Mouse (Mus musculus) left cerebral cortex, adult 18-20 months (tissue): ENCODE data around the gene Ces2a. TPM values are rescaled to one million over a fixed set of nuclear protein-coding genes. Genes with fewer than 3 reads are reported as not detected.

ENCODE experiments used
- DNase-seq, 2 experiments: peaks; one replicate each; pipeline ENCODE4 v3.0.0; 2021 to 2022; ENCODE audit warnings: low spot score in 2 of 2, mixed read lengths in 1 of 2
- long read RNA-seq, 2 experiments: library from polyadenylated mRNA; stranded (forward); transcript quantifications; one replicate each; pipeline ENCODE4 v2.0.0; 2021
- microRNA-seq, 2 experiments: library from miRNA; unstranded; fragments of <30 nt; microRNA quantifications; one replicate each; pipeline ENCODE4 v1.2.0; 2021
- total RNA-seq, 2 experiments: library from RNA; stranded (reverse); gene quantifications; 2 replicates each; pipeline ENCODE4 v1.2.3; 2021

Ces2a gene
- total RNA-seq, result not detected
- long read RNA-seq, experiment 1, result 0 reads
- long read RNA-seq, experiment 2, result 0 reads

DNA sequence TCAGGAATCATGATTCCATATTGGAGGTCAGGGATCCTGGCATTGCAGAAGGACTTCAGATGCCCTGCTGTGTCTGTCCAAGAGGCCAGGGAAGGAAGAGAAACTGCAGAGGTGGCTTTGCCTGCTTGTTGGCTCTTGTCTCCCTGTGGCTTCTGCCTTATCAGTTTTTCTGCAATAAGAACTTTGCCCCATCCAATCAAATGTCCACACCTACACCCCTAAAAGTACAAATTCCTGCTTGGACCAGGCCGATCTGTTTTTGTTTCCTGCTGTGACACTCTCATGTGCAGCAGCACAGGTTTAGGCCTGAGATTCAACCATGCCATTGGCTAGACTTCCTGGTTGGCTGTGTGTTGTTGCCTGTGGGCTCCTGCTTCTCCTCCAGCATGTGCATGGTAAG lies at the start of gene Ces2a:
Ces2a (plus strand) TSS at position 251 of the 400 bp plus-strand sequence.
- DNase-seq, result no peak

- no peak for DNase-seq
These were observed 45.4 kb upstream of the Ces2a start for GRCm38 (mm10) chr8:104688433-104688832.

GRCm38 (mm10) chr8:104698556-104698955 lies 35.2 kb upstream of the Ces2a start:
- DNase-seq, result no peak

- DNase-seq, result no peak
These were observed 31.9 kb upstream of the Ces2a start for GRCm38 (mm10) chr8:104701900-104702299.

DNA sequence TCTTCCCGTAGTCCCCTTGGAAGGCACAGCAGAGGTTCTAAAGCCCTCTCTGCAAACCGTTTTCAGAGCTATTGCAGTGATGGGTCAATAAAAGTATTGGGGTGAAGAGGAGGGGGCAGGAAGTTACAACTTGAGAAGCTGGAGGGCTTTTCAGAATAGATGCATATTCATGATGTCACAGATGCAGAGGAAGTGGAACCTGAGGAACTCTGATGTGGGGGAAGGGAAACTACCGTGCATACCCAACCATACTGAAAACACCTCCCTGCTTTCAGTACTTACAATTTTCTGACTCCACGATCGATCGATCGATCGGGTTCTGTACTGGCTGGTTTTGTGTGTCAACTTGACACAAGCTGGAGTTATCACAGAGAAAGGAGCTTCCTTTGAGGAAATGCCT lies 12.6 kb upstream of the Ces2a start:
- DNase-seq, result no peak

DNA sequence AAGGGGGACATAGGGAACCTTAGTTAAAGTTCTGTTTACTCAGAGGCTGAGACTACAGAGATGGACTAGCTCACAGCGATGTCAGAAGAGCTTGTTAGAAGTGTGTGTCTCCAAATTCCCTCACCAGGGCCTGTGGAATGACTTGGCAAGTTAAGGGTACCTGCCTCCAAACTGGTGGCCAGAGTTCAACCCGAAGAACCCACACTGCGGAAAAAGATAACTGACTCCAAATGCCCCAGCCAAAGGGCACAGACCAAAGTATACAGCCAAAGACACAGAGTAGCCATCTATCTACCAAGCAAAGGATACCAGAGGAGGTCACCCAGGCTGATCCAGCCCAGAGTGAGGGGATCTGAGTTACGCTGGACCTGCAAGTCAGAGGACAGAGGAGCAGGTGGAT lies 2.4 kb upstream of the Ces2a start:
- no peak for DNase-seq

- no peak for DNase-seq
These were observed 1.8 kb upstream of the Ces2a start for GRCm38 (mm10) chr8:104731969-104732368.

GRCm38 (mm10) chr8:104742039-104742438 lies 8.2 kb downstream of the Ces2a start:
- no peak for DNase-seq

DNA sequence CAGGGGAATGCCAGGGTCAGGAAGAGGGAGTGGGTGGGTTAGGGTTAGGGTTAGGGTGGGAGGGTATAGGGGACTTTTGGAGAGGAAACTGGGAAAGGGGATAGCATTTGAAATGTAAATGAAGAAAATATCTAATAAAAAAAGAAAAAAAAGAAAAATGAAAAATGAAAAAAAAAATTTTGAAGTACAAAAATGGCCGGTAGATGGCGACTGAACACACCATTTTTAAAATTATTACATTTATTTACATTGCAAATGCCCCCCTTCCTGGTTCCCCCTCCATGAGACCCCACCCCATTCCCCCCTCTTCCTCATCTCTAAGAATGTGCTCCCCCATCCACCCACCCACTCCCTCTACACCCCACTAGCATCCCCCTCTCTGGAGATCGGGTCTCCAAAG lies 9.6 kb downstream of the Ces2a start:
- DNase-seq, result no peak

DNA sequence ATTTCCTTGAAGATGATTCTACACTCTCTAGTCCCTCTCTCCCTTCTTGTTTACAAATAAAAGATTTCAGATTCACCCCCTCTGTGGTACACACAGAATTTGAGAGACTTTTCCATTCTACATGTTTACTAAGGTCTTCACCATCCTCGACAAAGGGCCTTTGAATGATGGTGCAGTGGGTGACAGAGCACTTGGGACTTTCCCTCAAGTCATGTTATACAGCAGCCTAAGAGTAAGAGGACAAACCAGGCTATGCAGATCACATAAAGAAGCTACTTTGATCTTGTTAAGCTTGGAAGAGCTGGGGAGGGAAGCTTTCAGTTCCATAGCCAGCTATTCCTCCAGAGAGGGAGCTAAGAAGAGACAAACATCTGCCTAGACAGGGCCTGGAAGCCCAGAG lies 19.0 kb downstream of the Ces2a start:
- DNase-seq, result no peak

DNA sequence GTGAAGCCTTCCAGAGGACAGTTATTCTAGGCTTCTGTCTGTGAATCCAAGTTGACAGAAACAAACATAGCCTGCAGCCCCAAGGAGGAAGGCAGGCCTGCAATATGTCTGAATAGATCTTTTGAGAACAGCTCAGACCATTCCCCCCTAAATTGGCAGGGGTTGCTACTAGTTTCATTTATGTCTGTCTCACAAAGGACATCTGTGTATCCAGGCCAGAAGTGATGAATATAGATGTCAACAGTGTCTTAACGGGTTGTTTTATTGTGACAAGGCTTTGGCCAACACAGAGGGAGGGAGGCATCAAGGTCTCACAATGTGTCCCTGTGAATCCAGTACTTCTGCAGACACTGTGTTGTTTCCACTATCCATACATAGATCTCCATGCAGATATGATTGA lies 23.8 kb downstream of the Ces2a start:
- DNase-seq, result no peak

DNA sequence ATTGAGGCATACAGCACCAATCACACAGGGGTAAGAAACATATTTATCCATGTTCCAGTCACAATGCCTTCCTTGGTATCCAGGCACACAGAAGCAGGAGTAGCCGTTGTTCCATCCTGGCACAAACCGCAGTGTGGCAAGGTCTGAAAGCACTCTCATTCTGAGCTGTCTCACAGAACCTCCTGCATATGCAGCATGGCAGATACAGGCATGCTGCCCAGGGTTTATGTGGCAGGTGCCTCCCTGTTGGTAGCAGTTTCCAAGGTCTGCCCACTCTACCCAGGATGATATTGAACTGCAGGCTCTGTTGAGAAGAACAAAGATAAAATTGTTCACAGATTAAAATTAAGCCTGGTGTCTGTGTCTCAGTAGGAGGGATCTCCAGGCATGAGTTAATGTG lies 24.4 kb downstream of the Ces2a start:
- DNase-seq, result peak; percentile 8 to 13

- no peak for DNase-seq
These were observed 27.3 kb downstream of the Ces2a start for GRCm38 (mm10) chr8:104761126-104761525.

- no peak for DNase-seq
These were observed 32.7 kb downstream of the Ces2a start for GRCm38 (mm10) chr8:104766485-104766884.

- DNase-seq, result no peak
These were observed 36.6 kb downstream of the Ces2a start for GRCm38 (mm10) chr8:104770365-104770764.

DNA sequence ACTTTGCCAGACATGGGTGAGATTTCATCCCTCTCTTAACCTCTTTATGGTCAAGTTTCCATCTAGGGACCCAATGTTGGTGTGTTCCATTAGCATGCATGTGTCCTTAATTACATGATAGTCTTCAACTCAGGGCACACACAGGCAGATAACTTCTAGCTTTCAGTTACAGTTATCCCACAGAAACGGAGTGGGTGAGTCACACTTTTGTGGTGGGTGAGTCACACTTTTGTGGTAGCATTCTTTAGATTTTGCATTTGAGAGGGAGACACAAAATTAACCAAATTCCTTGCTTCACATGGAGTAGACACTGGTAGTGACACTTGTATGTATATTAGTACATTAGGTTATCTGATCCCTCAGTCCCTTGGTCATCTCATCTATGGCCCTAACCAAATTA lies 53.2 kb downstream of the Ces2a start:
- peak; percentile 11 to 31 for DNase-seq

GRCm38 (mm10) chr8:104788929-104789328 lies 55.1 kb downstream of the Ces2a start:
- no peak for DNase-seq

DNA sequence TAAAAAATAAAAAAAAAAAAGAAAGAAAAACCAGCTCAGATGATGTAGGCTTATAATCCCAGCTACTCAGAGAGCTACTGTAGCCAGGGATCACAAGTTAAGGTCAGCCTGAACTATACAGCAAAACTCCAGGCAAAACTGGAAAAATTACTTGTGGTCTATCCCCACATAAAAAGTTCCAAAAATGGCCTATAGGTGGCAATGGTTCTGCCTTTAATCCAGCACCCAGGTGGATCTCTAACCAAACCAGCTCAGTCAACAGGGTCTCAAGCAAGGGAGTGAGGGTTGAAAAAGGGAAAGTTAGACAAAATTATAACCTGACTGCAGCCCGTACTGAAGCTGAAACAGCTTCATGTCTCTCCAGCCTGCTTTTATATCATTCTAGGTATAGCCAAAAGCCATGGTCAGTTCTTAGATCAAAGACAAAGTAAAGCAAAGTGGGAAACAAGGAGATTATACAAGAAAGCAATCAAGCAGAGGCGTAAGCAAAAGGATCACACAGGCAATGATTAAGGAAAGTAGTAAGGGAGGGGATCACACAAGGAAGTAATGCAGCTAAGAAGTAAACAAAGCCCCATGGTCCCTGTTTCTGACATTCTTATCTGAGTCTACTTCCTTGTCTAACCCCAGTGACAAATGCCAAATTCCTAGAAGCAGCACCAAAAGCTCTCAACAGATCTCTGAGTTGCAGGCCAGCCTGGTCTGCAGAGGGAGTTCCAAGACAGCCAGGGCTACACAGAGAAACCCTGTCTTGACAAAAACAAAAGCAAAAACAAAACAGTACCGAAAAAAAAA lies 56.3 kb downstream of the Ces2a start:
- no peak for DNase-seq

Small RNAs within 50 kb of the gene (microRNA-seq; reads per million reads assigned to microRNA genes)
- 0 reads per million in 2 experiments for gene Gm44328

Other genes starting within 250 kb of the Ces2a start
- 1 to 10 TPM; 1.6 to 1.7 TPM for gene Terb1, start 224.1 kb upstream of the Ces2a start, total RNA-seq
- gene Nae1, start 199.4 kb upstream of the Ces2a start, total RNA-seq, result 10 to 100 TPM; 47.7 to 55.6 TPM
- gene Car7, start 199.3 kb upstream of the Ces2a start, total RNA-seq, result 10 to 100 TPM; 25.3 to 28.7 TPM
- 1 to 10 TPM; 7.7 to 8.9 TPM for gene Pdp2, start 142.6 kb upstream of the Ces2a start, total RNA-seq
- gene Cdh16, start 109.6 kb upstream of the Ces2a start, total RNA-seq, result not detected
- 1 to 10 TPM; 3.4 to 5.2 TPM for gene Rrad, start 102.7 kb upstream of the Ces2a start, total RNA-seq
- gene Ciao2b, start 92.0 kb upstream of the Ces2a start, total RNA-seq, result 10 to 100 TPM; 30.0 to 35.5 TPM
- not detected for gene Ces2b, start 97.6 kb downstream of the Ces2a start, total RNA-seq
- gene Ces2c, start 113.1 kb downstream of the Ces2a start, total RNA-seq, result not detected
- gene Ces2e, start 192.3 kb downstream of the Ces2a start, total RNA-seq, result not detected
- not detected for gene Ces2f, start 213.4 kb downstream of the Ces2a start, total RNA-seq
- gene Ces2g, start 227.7 kb downstream of the Ces2a start, total RNA-seq, result under 1 TPM; 0.21 to 0.45 TPM